Mouse (Mus musculus) liver, embryonic 14.5 days (tissue): ENCODE measurements at regions not wholly inside any gene's neighbourhood (a gene's known extent, or its start where the extent isn't known, plus 50 kb on each side); places are given as distances from the start of the nearest gene placed in this dataset.

Experiments
- ATAC-seq: fragments of 200-750 bp; cut with Nextera tagmentation; 2 replicates; pipeline ENCODE4 v1.8.0; 2017; ENCODE audit warnings: moderate number of reproducible peaks, mild to moderate bottlenecking, moderate library complexity; ENCODE audit not compliant: insufficient read depth
- DNase-seq, 3 experiments: peaks; one replicate each; pipeline ENCODE4 v3.0.0-alpha.2; 2012 to 2013; ENCODE audit warnings: low read depth in 3 of 3, low spot score in 3 of 3
- H3K27ac ChIP-seq: fragments of 300-500 bp; sonication (generic); 2 replicates; pipeline ENCODE4 v1.5.1; 2014; ENCODE audit warnings: moderate library complexity, mild to moderate bottlenecking, control low read depth, inconsistent platforms
- H3K27me3 ChIP-seq: fragments of 300-500 bp; sonication (generic); 2 replicates; pipeline ENCODE4 v1.6.1; 2014; ENCODE audit warnings: mild to moderate bottlenecking, low read length, moderate library complexity; ENCODE audit not compliant: control insufficient read depth, insufficient read depth
- H3K36me3 ChIP-seq: fragments of 300-500 bp; sonication (generic); replicated peaks from 2 replicates; pipeline ENCODE4 v1.6.1; 2014; ENCODE audit warnings: low read depth; ENCODE audit not compliant: control insufficient read depth, insufficient read depth
- H3K4me1 ChIP-seq, 2 experiments: fragments of 200-500 bp in 1 of 2; fragments of 300-500 bp in 1 of 2; sonication (generic) in 1 of 2; replicated peaks; 2 replicates each; pipeline ENCODE4 v1.6.1; 2012 to 2014; ENCODE audit warnings: antibody characterized with exemption in 1 of 2, inconsistent platforms in 1 of 2, low read length in 1 of 2; ENCODE audit not compliant: control insufficient read depth in 2 of 2, insufficient read depth in 2 of 2
- H3K4me2 ChIP-seq: fragments of 300-500 bp; sonication (generic); 2 replicates; pipeline ENCODE4 v1.6.1; 2014; ENCODE audit warnings: low read depth, mild to moderate bottlenecking, control low read depth, moderate library complexity
- H3K4me3 ChIP-seq, 2 experiments: fragments of 200-500 bp in 1 of 2; fragments of 300-500 bp in 1 of 2; sonication (generic) in 1 of 2; 2 replicates each; pipeline ENCODE4 v1.5.1; 2012 to 2014; ENCODE audit warnings: low read depth in 2 of 2, low read length in 2 of 2, mild to moderate bottlenecking in 2 of 2, control low read depth in 1 of 2, inconsistent platforms in 1 of 2, moderate library complexity in 1 of 2; ENCODE audit not compliant: insufficient read depth in 1 of 2
- H3K9ac ChIP-seq: fragments of 300-500 bp; sonication (generic); replicated peaks from 2 replicates; pipeline ENCODE4 v1.6.1; 2014; ENCODE audit warnings: mild to moderate bottlenecking, control low read depth, moderate library complexity
- H3K9me3 ChIP-seq: fragments of 300-500 bp; sonication (generic); 2 replicates; pipeline ENCODE4 v1.6.1; 2016; ENCODE audit warnings: low read length, mixed read lengths; ENCODE audit not compliant: control insufficient read depth
- CTCF ChIP-seq: IDR thresholded peaks from 2 replicates; pipeline ENCODE4 v1.5.1; 2016; ENCODE audit warnings: antibody characterized with exemption, low read depth, control low read depth
- EP300 ChIP-seq: IDR thresholded peaks from 2 replicates; pipeline ENCODE4 v1.6.1; 2016; ENCODE audit warnings: antibody characterized with exemption, low read depth
- WGBS: fragments of 180-500 bp; shearing (Covaris S2); extraction: QIAGEN DNeasy Blood & Tissue Kit; methylation state at CpG from one replicate; pipeline ENCODE4 v1.1.7; 2014; ENCODE audit not compliant: insufficient replicate concordance; 5-methylcytosine and 5-hydroxymethylcytosine counted together

DNA sequence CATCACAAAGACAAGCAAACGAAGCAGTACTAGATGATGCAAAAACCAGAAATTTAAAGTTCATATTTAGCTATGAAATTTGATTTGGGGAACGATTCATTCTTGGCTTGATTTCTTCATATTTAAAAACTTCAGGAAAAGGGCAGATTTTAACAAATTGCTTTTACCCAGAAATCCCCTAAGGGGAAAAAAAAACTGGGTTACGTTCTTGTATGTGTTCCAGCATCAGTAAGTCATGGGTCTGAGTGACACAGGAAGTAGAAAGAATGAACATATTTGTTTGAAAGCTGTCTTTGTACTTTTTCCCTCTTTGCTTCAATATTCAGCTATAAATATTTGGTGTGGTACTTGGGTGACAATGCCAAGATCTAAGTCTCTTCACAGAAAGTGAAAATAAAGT lies 120.2 kb downstream of the Lurap1l start:
- H3K27ac ChIP-seq = no peak overlapping the region
- H3K4me1 ChIP-seq = no peaks in the 10 kb centered on the region
- H3K4me3 ChIP-seq = no peak overlapping the region
- no peaks in the 10 kb centered on the region for H3K27me3 ChIP-seq
- DNase-seq (no peak), ATAC-seq (no peak)
- no peaks in the 10 kb centered on the region for H3K9me3 ChIP-seq
- no peak overlapping the region for H3K9ac ChIP-seq
- no peaks in the 10 kb centered on the region for H3K36me3 ChIP-seq
- WGBS = 49% methylated on average over 3 of the region's 3 CpGs
- no peak for TF ChIP-seq CTCF
- TF ChIP-seq EP300 = no peak
- no peak overlapping the region for H3K4me2 ChIP-seq

DNA sequence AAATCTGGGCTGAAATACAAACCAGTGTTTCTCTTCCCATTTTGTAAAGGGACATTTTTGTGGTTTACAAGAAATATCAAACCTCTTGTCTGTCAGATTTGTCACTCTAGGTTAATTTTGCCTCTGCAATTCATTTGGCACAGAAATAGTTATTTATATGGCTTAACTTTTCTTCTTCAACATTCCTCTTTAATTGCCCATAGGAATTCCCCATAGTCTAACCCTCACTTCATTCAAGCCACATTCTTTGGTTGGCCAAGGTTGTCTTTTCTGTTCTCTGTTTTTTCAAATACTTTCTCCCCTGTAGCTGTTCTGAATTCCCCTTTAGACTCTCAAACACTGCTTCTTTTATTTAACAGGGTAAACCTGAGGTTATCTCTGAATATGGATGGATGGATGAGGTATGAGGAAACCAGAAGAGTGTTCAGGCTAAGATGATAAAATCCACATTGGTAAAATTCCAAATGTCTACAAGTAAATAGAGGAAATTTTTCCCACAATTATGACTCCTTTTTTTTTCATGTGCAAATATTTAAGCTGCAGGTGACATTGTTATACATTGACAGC lies 127.0 kb downstream of the Lurap1l start:
- Histone ChIP-seq H3K4me2 (no peak overlapping the region), H3K4me3 (no peak overlapping the region), H3K9me3 (no peaks in the 10 kb centered on the region), H3K27me3 (no peaks in the 10 kb centered on the region), H3K27ac (no peak overlapping the region), H3K4me1 (no peaks in the 10 kb centered on the region), H3K9ac (no peak overlapping the region), H3K36me3 (no peaks in the 10 kb centered on the region)
- ATAC-seq (no peak), DNase-seq (no peak)
- TF ChIP-seq CTCF = no peak
- TF ChIP-seq EP300 = no peak

DNA sequence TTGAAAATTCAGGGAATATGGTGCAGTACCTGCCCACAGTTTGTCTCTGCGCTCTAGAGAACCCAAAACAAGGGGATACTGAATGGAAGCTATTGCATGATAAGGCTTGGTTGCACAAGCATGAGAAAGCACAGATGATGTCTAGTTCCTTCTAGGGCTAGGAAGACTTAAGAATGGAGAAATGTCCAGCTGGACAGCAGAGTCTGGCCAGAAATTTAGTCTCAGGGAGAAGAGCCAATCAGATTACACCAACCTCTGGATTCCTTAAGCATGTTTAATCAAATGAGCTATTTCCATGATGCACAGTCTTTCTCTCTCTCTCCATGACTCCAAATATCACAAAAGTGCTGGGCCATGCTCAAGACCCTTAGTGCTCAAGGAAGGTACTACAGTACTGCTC lies 147.8 kb downstream of the Lurap1l start:
- Histone ChIP-seq H3K27ac (no peak overlapping the region), H3K27me3 (no peaks in the 10 kb centered on the region), H3K9ac (no peak overlapping the region), H3K9me3 (no peaks in the 10 kb centered on the region), H3K36me3 (no peaks in the 10 kb centered on the region), H3K4me1 (no peaks in the 10 kb centered on the region), H3K4me3 (no peak overlapping the region), H3K4me2 (no peak overlapping the region)
- 53% methylated on average over 1 of the region's 1 CpGs for WGBS
- ATAC-seq (no peak), DNase-seq (no peak)
- TF ChIP-seq EP300 (no peak), CTCF (no peak)

DNA sequence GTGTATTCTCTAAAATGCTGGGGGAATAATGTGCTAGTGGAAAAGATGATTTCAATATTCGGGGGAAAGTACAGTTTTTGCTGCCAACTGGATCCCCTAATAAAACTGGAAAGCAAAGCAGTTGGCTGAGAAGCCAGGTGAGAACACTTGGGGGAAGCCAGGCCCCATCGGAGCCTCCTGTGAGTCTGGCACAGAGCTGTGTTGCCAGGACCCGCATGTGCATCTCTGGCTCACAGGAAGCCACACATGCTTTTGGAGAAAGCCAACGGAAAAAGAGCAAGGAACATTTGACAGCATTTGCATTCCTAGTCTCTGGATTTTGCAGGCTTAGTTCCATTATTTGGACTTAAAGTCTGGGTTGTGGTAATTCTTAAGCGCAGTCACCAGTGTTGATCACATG lies 148.4 kb downstream of the Lurap1l start:
- no peaks in the 10 kb centered on the region for H3K36me3 ChIP-seq
- no peaks in the 10 kb centered on the region for H3K9me3 ChIP-seq
- no peak overlapping the region for H3K27ac ChIP-seq
- ATAC-seq (no peak), DNase-seq (no peak)
- H3K27me3 ChIP-seq = no peaks in the 10 kb centered on the region
- H3K4me1 ChIP-seq = no peaks in the 10 kb centered on the region
- no peak overlapping the region for H3K9ac ChIP-seq
- no peak overlapping the region for H3K4me2 ChIP-seq
- no peak overlapping the region for H3K4me3 ChIP-seq
- 66% methylated on average over 5 of the region's 5 CpGs for WGBS
- no peak for TF ChIP-seq CTCF
- no peak for TF ChIP-seq EP300

DNA sequence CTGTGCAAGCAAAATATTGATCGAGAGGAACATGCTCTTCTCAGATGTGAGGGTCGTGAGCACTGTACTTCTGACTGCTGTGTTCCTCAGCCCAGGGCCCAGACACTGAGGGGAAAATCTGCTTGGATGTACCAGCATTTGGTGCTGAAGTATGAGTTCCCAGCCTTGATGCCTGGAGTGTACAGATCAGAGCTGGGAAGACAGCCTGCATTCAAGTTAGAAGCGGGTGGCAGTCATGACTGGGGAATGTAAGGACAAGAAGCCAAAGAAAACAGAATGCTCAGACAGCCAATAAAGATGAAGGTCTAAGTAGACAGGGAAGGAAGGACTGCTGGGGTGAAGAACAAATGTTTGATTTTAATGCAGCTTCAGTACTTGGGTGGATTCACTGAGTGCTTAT lies 148.9 kb downstream of the Lurap1l start:
- no peak overlapping the region for H3K4me3 ChIP-seq
- no peak overlapping the region for H3K27ac ChIP-seq
- no peaks in the 10 kb centered on the region for H3K36me3 ChIP-seq
- 66% methylated on average over 3 of the region's 3 CpGs for WGBS
- H3K9me3 ChIP-seq = no peaks in the 10 kb centered on the region
- no peak overlapping the region for H3K9ac ChIP-seq
- TF ChIP-seq EP300 (no peak), CTCF (no peak)
- H3K4me2 ChIP-seq = no peak overlapping the region
- no peak for ATAC-seq
- DNase-seq = no peak
- H3K27me3 ChIP-seq = no peaks in the 10 kb centered on the region
- H3K4me1 ChIP-seq = no peaks in the 10 kb centered on the region
